Mouse (Mus musculus) heart, postnatal 4 days (tissue): Measurements from ENCODE around the gene Dhx9. TPM values are rescaled to one million over a fixed set of nuclear protein-coding genes. Genes with fewer than 3 reads are reported as not detected.
"Not testable (repeated sequence)": the region's sequence is repeated elsewhere in the genome, so short reads cannot be mapped to it uniquely, and the experiment has no call there.

ENCODE experiments used
- DNase-seq: peaks from one replicate; pipeline ENCODE4 v3.0.0; 2021
- total RNA-seq, 2 experiments: library from RNA; stranded (reverse); gene quantifications; 2 replicates each; pipeline ENCODE4 v1.2.3; 2021

The Dhx9 gene
- total RNA-seq, 2 experiments from 2014 or later, result 115 to 117 TPM

GRCm38 (mm10) chr1:153416271-153416832 is 71.1 kb downstream of the Dhx9 start:
- not testable (repeated sequence) for DNase-seq

- DNase-seq, result not testable (repeated sequence)
These were observed 71.7 kb downstream of the Dhx9 start for GRCm38 (mm10) chr1:153415742-153416141.

- peak; percentile 25 for DNase-seq
These were observed 72.5 kb downstream of the Dhx9 start for GRCm38 (mm10) chr1:153414962-153415361.

GRCm38 (mm10) chr1:153414114-153414723 is 73.2 kb downstream of the Dhx9 start:
- DNase-seq, result peak; percentile 48

GRCm38 (mm10) chr1:153413397-153414020 is 74.0 kb downstream of the Dhx9 start:
- not testable (repeated sequence) for DNase-seq

GRCm38 (mm10) chr1:153412663-153413396 is 74.6 kb downstream of the Dhx9 start:
- not testable (repeated sequence) for DNase-seq

GRCm38 (mm10) chr1:153411723-153412122 is 75.7 kb downstream of the Dhx9 start:
- no peak for DNase-seq

- not testable (repeated sequence) for DNase-seq
These were observed 76.5 kb downstream of the Dhx9 start for GRCm38 (mm10) chr1:153410915-153411314.

- not testable (repeated sequence) for DNase-seq
These were observed 79.2 kb downstream of the Dhx9 start for GRCm38 (mm10) chr1:153408296-153408695.

GRCm38 (mm10) chr1:153407641-153408040 is 79.8 kb downstream of the Dhx9 start:
- DNase-seq, result not testable (repeated sequence)

Other genes starting within 250 kb of the Dhx9 start
- gene Lamc1, start 154.9 kb downstream of the Dhx9 start, total RNA-seq, result 100 to 1,000 TPM; 351 to 364 TPM
- gene Shcbp1l, start 62.5 kb downstream of the Dhx9 start, total RNA-seq, result not detected
- 1 to 10 TPM; 2.5 to 3.9 TPM for gene Npl, start 62.4 kb upstream of the Dhx9 start, total RNA-seq
- gene Rgs8, start 165.4 kb upstream of the Dhx9 start, total RNA-seq, result under 1 TPM in 1 of 2 experiments, not detected in 1; 0.09 TPM